Mouse (Mus musculus) heart, postnatal 36 days (tissue): ENCODE measurements around the gene Acadvl. TPM values are rescaled to one million over a fixed set of nuclear protein-coding genes. Genes with fewer than 3 reads are reported as not detected.

Experiments
- microRNA-seq, 2 experiments: library from miRNA; unstranded; fragments of <30 nt; microRNA quantifications; one replicate each; pipeline ENCODE4 v1.2.0; 2021; ENCODE audit warnings: borderline number of aligned reads in 2 of 2
- total RNA-seq, 2 experiments: library from RNA; stranded (reverse); gene quantifications; 2 replicates each; pipeline ENCODE4 v1.2.3; 2021

Gene Acadvl
- total RNA-seq, 2 experiments from 2014 or later: 1,292 to 1,425 TPM

Small RNAs within 50 kb of the gene (microRNA-seq; reads per million reads assigned to microRNA genes)
- gene Gm44349: 0 reads per million in 2 experiments
- gene Mir324: 1,388 to 1,414 reads per million in 2 experiments

Other genes starting within 250 kb of the Acadvl start
- gene Zbtb4, start 249.5 kb downstream of the Acadvl start, total RNA-seq: 10 to 100 TPM; 39.0 to 43.1 TPM
- gene Chrnb1, start 219.5 kb downstream of the Acadvl start, total RNA-seq: 1 to 10 TPM; 3.6 to 4.3 TPM
- gene Fgf11, start 213.6 kb downstream of the Acadvl start, total RNA-seq: 1 to 10 TPM; 2.4 to 3.0 TPM
- under 1 TPM; 0.41 to 0.56 TPM for gene Tmem102, start 209.8 kb downstream of the Acadvl start, total RNA-seq
- not detected for gene Gm39566, start 200.1 kb downstream of the Acadvl start, total RNA-seq
- not detected for gene Spem2, start 196.9 kb downstream of the Acadvl start, total RNA-seq
- gene Spem1, start 193.2 kb downstream of the Acadvl start, total RNA-seq: not detected
- gene Nlgn2, start 177.6 kb downstream of the Acadvl start, total RNA-seq: 1 to 10 TPM; 4.6 to 4.8 TPM
- gene Tmem256, start 176.9 kb downstream of the Acadvl start, total RNA-seq: 100 to 1,000 TPM; 189 to 220 TPM
- 10 to 100 TPM; 24.6 to 26.7 TPM for gene Plscr3, start 169.0 kb downstream of the Acadvl start, total RNA-seq
- gene Tnk1, start 156.7 kb downstream of the Acadvl start, total RNA-seq: under 1 TPM; 0.08 to 0.11 TPM
- gene Tmem95, start 137.4 kb downstream of the Acadvl start, total RNA-seq: not detected
- gene Kctd11, start 134.0 kb downstream of the Acadvl start, total RNA-seq: 1 to 10 TPM; 2.6 to 2.8 TPM
- under 1 TPM; 0.78 to 0.89 TPM for gene Acap1, start 119.9 kb downstream of the Acadvl start, total RNA-seq
- under 1 TPM; 0.73 to 0.89 TPM for gene 2810408A11Rik, start 114.4 kb downstream of the Acadvl start, total RNA-seq
- 10 to 100 TPM; 40.2 to 47.4 TPM for gene Neurl4, start 114.3 kb downstream of the Acadvl start, total RNA-seq
- gene Gps2, start 101.5 kb downstream of the Acadvl start, total RNA-seq: 10 to 100 TPM; 28.2 to 32.1 TPM
- gene Eif5a, start 93.5 kb downstream of the Acadvl start, total RNA-seq: 100 to 1,000 TPM; 420 to 449 TPM
- 10 to 100 TPM; 18.4 to 20.3 TPM for gene Ybx2, start 79.6 kb downstream of the Acadvl start, total RNA-seq
- 100 to 1,000 TPM; 385 to 406 TPM for gene Slc2a4, start 67.2 kb downstream of the Acadvl start, total RNA-seq
- gene Cldn7, start 50.6 kb downstream of the Acadvl start, total RNA-seq: not detected
- gene Ctdnep1, start 34.3 kb downstream of the Acadvl start, total RNA-seq: 100 to 1,000 TPM; 160 to 169 TPM
- 10 to 100 TPM; 47.0 to 47.4 TPM for gene Elp5, start 32.9 kb downstream of the Acadvl start, total RNA-seq
- 100 to 1,000 TPM; 306 to 329 TPM for gene Gabarap, start 24.3 kb downstream of the Acadvl start, total RNA-seq
- 10 to 100 TPM; 23.1 to 23.4 TPM for gene Phf23, start 19.6 kb downstream of the Acadvl start, total RNA-seq
- gene Dvl2, start 14.8 kb downstream of the Acadvl start, total RNA-seq: 1 to 10 TPM; 5.0 to 6.1 TPM
- 1 to 10 TPM; 6.3 to 7.4 TPM for gene Dlg4, start 1.5 kb upstream of the Acadvl start, total RNA-seq
- not detected for gene Asgr1, start 38.7 kb upstream of the Acadvl start, total RNA-seq
- gene Asgr2, start 77.2 kb upstream of the Acadvl start, total RNA-seq: not detected
- 1 to 10 TPM; 4.2 to 5.8 TPM for gene Mgl2, start 114.9 kb upstream of the Acadvl start, total RNA-seq
- gene Clec10a, start 140.8 kb upstream of the Acadvl start, total RNA-seq: 1 to 10 TPM; 2.7 to 3.3 TPM
- gene Slc16a11, start 197.3 kb upstream of the Acadvl start, total RNA-seq: under 1 TPM; 0.28 to 0.30 TPM
- 1 to 10 TPM; 3.3 to 3.9 TPM for gene Slc16a13, start 205.7 kb upstream of the Acadvl start, total RNA-seq
- gene Bcl6b, start 214.4 kb upstream of the Acadvl start, total RNA-seq: 10 to 100 TPM; 19.7 to 20.0 TPM
- 10 to 100 TPM; 32.7 to 38.0 TPM for gene 0610010K14Rik, start 222.5 kb upstream of the Acadvl start, total RNA-seq
- 1 to 10 TPM; 2.1 to 3.3 TPM for gene Gm21988, start 224.4 kb upstream of the Acadvl start, total RNA-seq
- 100 to 1,000 TPM; 106 to 113 TPM for gene Rnasek, start 224.4 kb upstream of the Acadvl start, total RNA-seq
- gene Alox12, start 239.9 kb upstream of the Acadvl start, total RNA-seq: 1 to 10 TPM; 2.5 to 3.7 TPM